Mouse (Mus musculus): ENCODE measurements around the gene Fam181a.

The Fam181a gene

DNA sequence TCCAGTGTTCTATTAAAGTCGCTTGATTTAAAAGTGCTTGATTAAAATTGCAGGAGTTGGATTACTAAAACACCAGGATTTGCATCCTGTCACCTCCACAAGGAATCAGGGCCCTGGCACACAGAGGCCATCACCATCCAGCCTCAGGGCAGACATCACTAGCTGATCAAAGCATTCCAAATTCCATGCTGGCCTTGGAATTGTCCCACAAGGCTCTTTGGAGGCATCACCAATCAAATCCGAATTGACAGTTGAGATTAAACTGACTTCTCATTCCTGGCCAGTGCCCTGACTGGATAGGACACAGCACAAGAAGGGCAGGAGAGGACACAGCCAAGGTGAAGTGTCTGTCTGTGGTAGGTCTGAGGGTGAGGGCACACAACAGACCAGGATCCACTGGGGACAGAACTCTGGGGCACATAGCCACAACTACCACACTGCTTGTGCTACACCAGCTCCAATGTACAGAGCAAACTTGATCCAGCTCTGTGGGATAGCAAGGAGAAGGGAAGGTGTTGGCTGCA, at the start of gene Fam181a:
Gene Fam181a (plus strand): TSS at position 232 of the 524 bp plus-strand sequence.
- DNase-seq, result no peak

GRCm38 (mm10) chr12:103262017-103262865, 48.5 kb upstream of the Fam181a start:
- DNase-seq, result no peak

DNA sequence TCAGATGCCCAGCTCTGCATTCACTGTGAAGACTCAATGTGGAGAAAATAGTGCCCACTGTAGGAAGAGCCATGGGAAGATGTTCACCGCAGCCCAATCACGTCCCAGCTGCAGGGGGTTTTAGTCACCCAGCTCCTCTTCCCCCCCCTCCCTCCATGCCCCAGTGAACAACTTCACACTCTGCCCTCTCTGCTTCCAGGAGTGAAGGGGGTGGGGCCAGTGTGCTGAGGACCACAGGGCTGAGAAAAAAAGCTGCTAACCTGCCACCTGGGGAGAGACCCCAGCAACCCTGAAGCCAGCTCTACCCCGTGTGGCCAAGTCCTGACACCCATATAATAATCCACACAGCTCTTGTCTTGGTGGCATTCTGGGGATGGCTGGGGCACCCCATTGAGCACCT, 44.2 kb upstream of the Fam181a start:
- no peak for DNase-seq

DNA sequence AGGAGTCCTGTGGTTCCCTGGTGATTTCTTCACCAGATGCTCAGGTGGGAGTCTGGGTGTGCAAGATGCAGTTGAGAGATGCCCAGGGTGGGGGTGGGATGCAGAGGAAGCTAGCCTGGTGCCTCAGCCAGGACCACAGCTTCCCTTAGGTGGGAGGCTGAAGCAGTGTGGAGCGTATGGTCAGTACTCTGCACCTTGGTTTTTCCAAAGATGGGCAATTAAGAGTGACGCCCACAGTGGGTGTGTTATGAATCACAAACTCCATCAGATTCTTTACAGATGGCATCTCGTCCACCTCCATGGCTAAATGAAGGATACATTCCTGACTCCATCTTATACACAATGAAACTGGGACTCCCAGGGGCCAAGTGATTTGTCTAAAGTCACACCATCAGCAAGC, 38.6 kb upstream of the Fam181a start:
- no peak for DNase-seq

GRCm38 (mm10) chr12:103273051-103273450, 37.7 kb upstream of the Fam181a start:
- DNase-seq, result no peak

- no peak for DNase-seq
Measured at GRCm38 (mm10) chr12:103273732-103274131, 37.0 kb upstream of the Fam181a start.

DNA sequence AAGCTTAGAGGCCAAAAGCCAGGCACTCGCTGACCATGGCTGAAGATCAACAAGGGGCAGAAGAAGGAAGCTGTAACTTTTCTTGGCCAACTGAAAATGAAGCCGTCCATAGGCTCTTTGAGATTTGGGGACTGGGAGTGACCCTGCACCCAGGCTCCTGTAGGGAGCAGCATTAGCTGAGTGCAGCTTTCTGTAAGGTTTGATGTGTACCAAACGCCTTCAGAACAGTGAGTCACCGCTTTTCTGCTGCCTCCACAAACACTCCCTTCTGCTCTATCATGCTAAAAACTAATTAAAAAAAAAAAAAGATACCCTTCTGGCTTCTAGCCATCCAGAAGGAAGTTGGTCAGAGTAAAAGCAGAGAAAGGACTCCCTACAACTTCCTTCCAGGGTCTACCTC, 34.4 kb upstream of the Fam181a start:
- DNase-seq, result no peak

DNA sequence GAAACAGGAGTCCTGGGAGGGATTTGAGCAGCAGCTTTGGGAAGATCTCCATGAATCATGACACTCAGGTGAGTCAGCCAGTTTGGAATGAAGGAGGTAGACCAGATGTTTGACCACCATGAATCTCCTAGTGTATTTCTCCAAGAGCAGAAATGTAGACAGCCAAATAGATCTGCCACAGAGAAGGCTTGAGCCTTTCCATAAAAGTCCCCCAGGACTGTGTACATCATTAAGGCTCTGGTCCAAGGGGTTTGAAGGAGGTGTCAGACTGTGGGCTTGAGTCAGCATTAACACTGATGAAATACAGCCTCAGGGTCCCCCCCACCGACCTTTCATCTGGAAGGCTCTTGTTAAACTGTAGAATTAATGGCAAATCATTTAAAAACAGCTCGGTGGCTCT, 29.3 kb upstream of the Fam181a start:
- DNase-seq, result no peak

DNA sequence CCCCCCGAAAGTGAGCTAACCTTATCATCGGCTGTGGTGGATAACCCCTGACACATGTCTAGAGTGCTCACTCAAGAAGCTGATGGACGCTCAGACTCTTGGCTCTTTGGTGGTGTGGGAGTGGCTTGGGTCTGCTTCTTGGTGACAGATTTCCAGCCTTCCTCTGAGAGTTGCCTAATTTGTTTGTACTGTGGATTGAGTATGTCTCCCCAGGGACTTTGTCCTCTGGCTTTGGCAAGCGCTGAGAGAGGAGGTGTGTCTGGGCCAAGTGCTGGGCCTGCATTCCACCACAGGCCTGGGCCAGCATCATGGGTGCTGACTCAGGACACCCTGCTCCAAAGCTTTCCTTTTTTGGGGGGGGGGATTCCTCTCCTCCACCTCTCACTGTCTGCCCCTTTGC, 28.9 kb upstream of the Fam181a start:
- no peak for DNase-seq

DNA sequence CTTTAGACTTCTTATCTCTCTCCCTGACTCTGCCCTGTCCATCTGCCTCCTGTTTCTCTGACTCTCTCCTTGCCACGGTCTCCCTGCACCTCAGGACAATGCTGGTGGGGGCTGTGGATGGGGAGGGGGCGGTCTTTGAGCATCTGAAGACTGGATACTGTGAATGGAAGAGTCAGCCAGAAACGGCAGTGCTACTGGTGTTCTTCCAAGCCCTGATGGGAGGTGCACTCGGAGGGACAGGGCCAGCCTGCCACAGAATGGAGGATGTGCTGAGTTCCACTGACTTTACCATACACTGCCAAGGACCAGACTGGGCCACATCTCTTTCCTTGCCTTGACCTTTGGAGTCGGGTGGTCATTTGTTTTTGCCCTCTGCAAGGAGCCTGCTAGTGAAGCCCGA, 27.8 kb upstream of the Fam181a start:
- no peak for DNase-seq

GRCm38 (mm10) chr12:103283411-103283810, 27.4 kb upstream of the Fam181a start:
- no peak for DNase-seq

GRCm38 (mm10) chr12:103287276-103287675, 23.5 kb upstream of the Fam181a start:
- no peak for DNase-seq

GRCm38 (mm10) chr12:103292366-103292765, 18.4 kb upstream of the Fam181a start:
- DNase-seq, result no peak

GRCm38 (mm10) chr12:103296292-103296691, 14.5 kb upstream of the Fam181a start:
- DNase-seq, result peak; percentile 14

GRCm38 (mm10) chr12:103300493-103300892, 10.3 kb upstream of the Fam181a start:
- DNase-seq, result no peak

DNA sequence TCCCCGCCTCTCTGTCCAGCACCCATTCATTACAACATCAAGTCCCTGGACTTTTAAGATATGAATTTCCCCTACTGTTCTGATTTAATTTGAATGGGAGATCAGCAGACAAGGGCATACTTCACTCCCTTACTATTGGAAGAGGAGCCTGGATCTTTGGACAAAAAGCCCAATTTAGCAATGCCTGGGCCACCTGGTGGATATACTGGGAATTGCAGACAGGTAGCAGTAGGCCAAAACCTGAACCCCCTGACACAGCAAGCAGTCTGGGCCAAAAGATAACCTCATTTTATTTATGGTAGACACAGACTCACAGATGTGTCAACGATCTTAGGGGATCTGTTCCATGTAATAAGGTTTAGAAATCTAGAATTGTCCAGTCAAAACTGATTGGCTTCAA, 9.1 kb upstream of the Fam181a start:
- no peak for DNase-seq

- DNase-seq, result no peak
Measured at GRCm38 (mm10) chr12:103302960-103303359, 7.8 kb upstream of the Fam181a start.

GRCm38 (mm10) chr12:103306224-103306623, 4.6 kb upstream of the Fam181a start:
- DNase-seq, result no peak

- DNase-seq, result no peak
Measured at GRCm38 (mm10) chr12:103306720-103307119, 4.1 kb upstream of the Fam181a start.

- DNase-seq, result no peak
Measured at GRCm38 (mm10) chr12:103311921-103312320, 1.1 kb downstream of the Fam181a start.

DNA sequence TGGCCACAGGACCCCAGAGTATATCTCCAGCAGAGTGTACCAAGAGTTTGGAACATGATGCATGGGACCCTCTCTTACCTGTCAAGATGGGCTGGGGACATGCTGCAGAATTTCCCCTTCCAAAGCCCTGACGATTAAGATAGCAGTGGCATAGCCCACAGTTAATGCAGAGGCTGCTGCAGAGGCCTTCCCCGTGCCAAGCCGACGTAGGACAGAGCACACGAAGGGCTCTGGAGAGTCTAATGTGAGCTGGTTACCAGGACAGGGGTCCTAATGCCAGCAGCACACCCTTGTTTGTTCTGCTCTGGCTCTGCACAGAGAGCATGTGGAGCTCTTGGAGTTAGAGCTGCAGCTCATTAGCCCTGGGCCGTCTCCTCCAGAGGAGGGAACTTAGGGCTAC, 2.5 kb downstream of the Fam181a start:
- DNase-seq, result no peak

- DNase-seq, result no peak
Measured at GRCm38 (mm10) chr12:103313871-103314639, 3.3 kb downstream of the Fam181a start.

- no peak for DNase-seq
Measured at GRCm38 (mm10) chr12:103314640-103315361, 4.0 kb downstream of the Fam181a start.
